Mouse (Mus musculus) bone marrow, adult 2 months (tissue): ENCODE data around the gene Ccdc155.

Experiments
- CTCF ChIP-seq: fragments of 200-500 bp; IDR thresholded peaks from 2 replicates; pipeline ENCODE4 v1.5.1; 2011; ENCODE audit warnings: low read length, control low read depth; ENCODE audit not compliant: control insufficient read depth, insufficient read depth
- POLR2A ChIP-seq: fragments of 200-500 bp; IDR thresholded peaks from 2 replicates; pipeline ENCODE4 v1.6.1; 2011; ENCODE audit warnings: low read depth, mild to moderate bottlenecking, control low read depth, low read length, borderline replicate concordance; ENCODE audit not compliant: control insufficient read depth

DNA sequence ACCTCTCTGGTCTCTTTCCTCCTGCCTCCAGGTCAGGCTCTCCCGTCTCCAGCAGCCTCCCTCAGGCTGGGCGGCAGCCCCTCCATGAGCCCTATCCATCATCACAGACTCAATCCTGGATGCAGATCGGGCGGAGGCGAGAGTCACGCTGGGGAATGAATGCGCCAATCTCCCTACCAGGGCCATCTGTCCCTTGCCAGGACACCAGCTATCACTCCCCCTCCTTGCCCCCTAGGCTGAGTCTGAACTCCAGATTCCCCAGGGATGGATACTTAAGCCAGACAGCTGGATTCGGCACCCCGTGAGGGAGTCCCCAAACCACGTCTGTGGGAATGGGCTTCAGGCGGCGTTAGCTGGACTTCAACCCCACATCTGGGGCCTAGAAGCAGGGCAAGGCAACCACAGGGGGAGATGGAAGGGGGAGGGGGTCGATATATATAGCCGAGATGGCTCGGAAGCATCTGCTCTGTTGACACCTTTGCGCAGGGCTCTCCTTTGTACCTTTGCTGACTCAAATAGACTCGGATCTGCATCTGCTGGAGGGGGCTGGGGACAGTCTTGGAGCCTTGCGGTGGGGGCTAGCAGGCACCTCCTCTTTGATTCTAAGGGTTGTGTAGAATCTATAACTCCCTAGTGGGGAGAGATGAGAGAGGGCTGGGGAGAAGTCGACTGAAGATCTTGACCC lies 36.8 kb downstream of the Ccdc155 start:
- TF ChIP-seq CTCF (no peak), POLR2A (no peak)
